Mouse (Mus musculus) lung, adult 2 months (tissue): ENCODE results near the gene Kcnj14.

ENCODE experiments used
- CTCF ChIP-seq: fragments of 200-500 bp; IDR thresholded peaks from 2 replicates; pipeline ENCODE4 v1.5.1; 2011; ENCODE audit warnings: mild to moderate bottlenecking, low read length, control low read depth; ENCODE audit not compliant: insufficient read depth
- POLR2A ChIP-seq: fragments of 200-500 bp; IDR thresholded peaks from 2 replicates; pipeline ENCODE4 v1.6.1; 2011; ENCODE audit warnings: low read depth, mild to moderate bottlenecking, control low read depth, low read length, borderline replicate concordance; ENCODE audit errors: extremely low read depth

DNA sequence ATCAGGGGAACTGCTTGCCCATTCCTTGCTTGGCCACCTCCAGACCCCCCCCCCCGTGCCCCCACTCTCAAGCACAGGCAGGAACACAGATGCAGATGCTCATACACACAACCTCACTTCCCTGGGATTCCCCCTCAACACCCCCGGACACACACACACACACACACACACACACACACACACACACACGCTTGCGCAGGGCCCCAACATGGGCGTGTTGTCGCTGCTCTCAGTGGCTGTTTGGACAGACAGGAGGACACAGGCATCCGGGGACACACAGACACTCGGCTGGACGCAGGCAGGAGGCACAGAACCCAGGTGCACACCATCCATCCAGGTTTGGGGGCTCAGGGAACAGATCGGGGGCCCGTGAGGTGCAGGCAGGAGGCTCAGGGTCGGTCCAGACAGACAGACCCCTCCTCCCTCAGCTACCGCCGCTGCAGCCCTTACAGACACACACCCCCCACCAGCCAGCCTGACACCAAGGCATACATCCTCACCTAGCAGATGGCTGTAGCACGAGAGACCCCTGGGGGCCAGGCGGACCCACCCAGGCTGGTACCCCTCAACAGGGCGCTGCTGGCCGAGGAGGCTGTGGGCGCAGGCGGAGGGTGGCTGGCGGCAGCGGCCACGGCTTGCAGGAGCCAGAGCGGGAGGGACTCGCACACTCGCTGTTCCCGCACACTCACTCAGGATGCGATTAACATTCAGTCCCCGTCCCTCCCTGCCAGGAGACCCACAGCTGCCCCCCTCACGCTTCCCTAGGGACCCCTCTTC is 45.9 kb upstream of the Kcnj14 start:
- TF ChIP-seq POLR2A, result no peak
- no peak for TF ChIP-seq CTCF
